Mouse (Mus musculus) heart, embryonic 11.5 days (tissue): ENCODE measurements around the gene Cyth1. TPM values are rescaled to one million over a fixed set of nuclear protein-coding genes. Genes with fewer than 3 reads are reported as not detected.

ENCODE experiments used
- ATAC-seq: fragments of 200-750 bp; cut with Nextera tagmentation; replicated peaks from 2 replicates; pipeline ENCODE4 v1.8.0; 2017; ENCODE audit warnings: moderate library complexity; ENCODE audit not compliant: insufficient number of reproducible peaks, low FRiP score, low TSS enrichment
- H3K27ac ChIP-seq: fragments of 300-500 bp; sonication (generic); 2 replicates; pipeline ENCODE4 v1.5.1; 2014; ENCODE audit warnings: mild to moderate bottlenecking, low read depth, low read length
- H3K27me3 ChIP-seq: fragments of 300-500 bp; sonication (generic); 2 replicates; pipeline ENCODE4 v1.6.1; 2014; ENCODE audit warnings: mild to moderate bottlenecking, low read length, mixed read lengths; ENCODE audit not compliant: control insufficient read depth, insufficient read depth
- H3K36me3 ChIP-seq: fragments of 300-500 bp; sonication (generic); 2 replicates; pipeline ENCODE4 v1.6.1; 2014; ENCODE audit warnings: mild to moderate bottlenecking, low read length, moderate library complexity, mixed read lengths; ENCODE audit not compliant: control insufficient read depth, insufficient read depth
- H3K4me1 ChIP-seq: fragments of 300-500 bp; sonication (generic); 2 replicates; pipeline ENCODE4 v1.6.1; 2014; ENCODE audit warnings: low read length; ENCODE audit not compliant: control insufficient read depth, insufficient read depth
- H3K4me2 ChIP-seq: fragments of 300-500 bp; sonication (generic); 2 replicates; pipeline ENCODE4 v1.6.1; 2014; ENCODE audit warnings: mild to moderate bottlenecking, moderate library complexity
- H3K4me3 ChIP-seq: fragments of 300-500 bp; sonication (generic); 2 replicates; pipeline ENCODE4 v1.5.1; 2014; ENCODE audit warnings: low read depth, low read length
- H3K9ac ChIP-seq: fragments of 300-500 bp; sonication (generic); 2 replicates; pipeline ENCODE4 v1.6.1; 2014; ENCODE audit warnings: mild to moderate bottlenecking, low read depth, low read length, moderate library complexity
- H3K9me3 ChIP-seq: fragments of 300-500 bp; sonication (generic); replicated peaks from 2 replicates; pipeline ENCODE4 v1.6.1; 2016; ENCODE audit warnings: low read length; ENCODE audit not compliant: control insufficient read depth
- WGBS: fragments of 180-500 bp; shearing (Covaris S2); extraction: QIAGEN DNeasy Blood & Tissue Kit; methylation state at CpG from one replicate; pipeline ENCODE4 v1.1.7; 2014; ENCODE audit not compliant: insufficient replicate concordance; 5-methylcytosine and 5-hydroxymethylcytosine counted together
- polyA plus RNA-seq: library from polyadenylated mRNA; unstranded; fragments of >200 nt; fragmentation: Nextera tagmentation; extraction: Ambion mirVana; gene quantifications from 2 replicates; pipeline ENCODE4 v1.2.1, GENCODE M21; 2014

The Cyth1 gene
- polyA plus RNA-seq, 1 experiment from 2014 or later, result 10.6 TPM

GRCm38 (mm10) chr11:118202410-118203233, 45.8 kb downstream of the Cyth1 start:
- H3K4me2 ChIP-seq, result peak overlapping the region; percentile 83
- peak overlapping the region; percentile 88 for H3K27ac ChIP-seq
- H3K4me1 ChIP-seq, result peaks cover 81% of the 10 kb centered on the region
- no peaks in the 10 kb centered on the region for H3K27me3 ChIP-seq
- no peaks in the 10 kb centered on the region for H3K9me3 ChIP-seq
- 4% methylated on average over 19 of the region's 19 CpGs for WGBS
- ATAC-seq, result peak; percentile 56; the same call in 1 of the 2 replicates
- H3K9ac ChIP-seq, result peak overlapping the region; percentile 71
- H3K36me3 ChIP-seq, result no peaks in the 10 kb centered on the region
- peak overlapping the region; percentile 45 for H3K4me3 ChIP-seq

GRCm38 (mm10) chr11:118201833-118202409, 46.5 kb downstream of the Cyth1 start:
- WGBS, result 19% methylated on average over 9 of the region's 9 CpGs
- Histone ChIP-seq H3K36me3 (no peaks in the 10 kb centered on the region), H3K4me1 (peaks cover 79% of the 10 kb centered on the region), H3K9ac (peak overlapping the region; percentile 71), H3K27me3 (no peaks in the 10 kb centered on the region), H3K9me3 (no peaks in the 10 kb centered on the region), H3K4me2 (peak overlapping the region; percentile 83), H3K4me3 (peak overlapping the region; percentile 45), H3K27ac (peak overlapping the region; percentile 88)
- ATAC-seq, result 0 out of 2 replicates have a peak, but pooled peaks have one; percentile 4

GRCm38 (mm10) chr11:118200834-118201830, 47.3 kb downstream of the Cyth1 start:
- H3K4me1 ChIP-seq, result peaks cover 80% of the 10 kb centered on the region
- 49% methylated on average over 11 of the region's 11 CpGs for WGBS
- no peak for ATAC-seq
- no peaks in the 10 kb centered on the region for H3K27me3 ChIP-seq
- H3K27ac ChIP-seq, result peak overlapping the region; percentile 88; the same call in 1 of the 2 replicates
- peak overlapping the region; percentile 71; the same call in 1 of the 2 replicates for H3K9ac ChIP-seq
- H3K4me2 ChIP-seq, result peak overlapping the region; percentile 83
- H3K9me3 ChIP-seq, result no peaks in the 10 kb centered on the region
- no peaks in the 10 kb centered on the region for H3K36me3 ChIP-seq
- peak overlapping the region; percentile 45; the same call in 1 of the 2 replicates for H3K4me3 ChIP-seq

GRCm38 (mm10) chr11:118198296-118198600, 50.1 kb downstream of the Cyth1 start:
- 0 out of 2 replicates have a peak overlapping the region, but pooled peaks have one; percentile 2 for H3K27ac ChIP-seq
- peak overlapping the region; percentile 5 for H3K4me2 ChIP-seq
- no peaks in the 10 kb centered on the region for H3K36me3 ChIP-seq
- no peak overlapping the region for H3K4me3 ChIP-seq
- WGBS, result 61% methylated on average over 2 of the region's 2 CpGs
- H3K9ac ChIP-seq, result no peak overlapping the region
- ATAC-seq, result no peak
- H3K27me3 ChIP-seq, result no peaks in the 10 kb centered on the region
- H3K4me1 ChIP-seq, result peaks cover 81% of the 10 kb centered on the region
- no peaks in the 10 kb centered on the region for H3K9me3 ChIP-seq

- Histone ChIP-seq H3K4me2 (peak overlapping the region; percentile 5), H3K27me3 (no peaks in the 10 kb centered on the region), H3K9ac (no peak overlapping the region; the same call in 1 of the 2 replicates), H3K27ac (0 out of 2 replicates have a peak overlapping the region, but pooled peaks have one; percentile 2), H3K9me3 (no peaks in the 10 kb centered on the region), H3K4me1 (peaks cover 81% of the 10 kb centered on the region), H3K36me3 (0 out of 2 replicates have a peak, but pooled peaks cover 3% of the 10 kb centered on the region), H3K4me3 (no peak overlapping the region)
- WGBS, result 38% methylated on average over 13 of the region's 13 CpGs
- ATAC-seq, result no peak
Observed at GRCm38 (mm10) chr11:118197508-118198295, 50.7 kb downstream of the Cyth1 start.

GRCm38 (mm10) chr11:118196824-118197388, 51.5 kb downstream of the Cyth1 start:
- no peak for ATAC-seq
- Histone ChIP-seq H3K4me1 (peaks cover 74% of the 10 kb centered on the region), H3K9ac (no peak overlapping the region), H3K9me3 (no peaks in the 10 kb centered on the region), H3K27ac (no peak overlapping the region), H3K4me3 (no peak overlapping the region), H3K27me3 (no peaks in the 10 kb centered on the region), H3K4me2 (no peak overlapping the region), H3K36me3 (0 out of 2 replicates have a peak, but pooled peaks cover 3% of the 10 kb centered on the region)
- WGBS, result 66% methylated on average over 10 of the region's 10 CpGs

GRCm38 (mm10) chr11:118193390-118194147, 54.8 kb downstream of the Cyth1 start:
- Histone ChIP-seq H3K9ac (no peak overlapping the region), H3K36me3 (0 out of 2 replicates have a peak, but pooled peaks cover 3% of the 10 kb centered on the region), H3K4me2 (no peak overlapping the region; the same call in 1 of the 2 replicates), H3K9me3 (no peaks in the 10 kb centered on the region), H3K27me3 (no peaks in the 10 kb centered on the region), H3K4me1 (peaks cover 44% of the 10 kb centered on the region), H3K27ac (peak overlapping the region; percentile 67), H3K4me3 (no peak overlapping the region)
- no peak for ATAC-seq
- WGBS, result 46% methylated on average over 14 of the region's 14 CpGs
